Mouse (Mus musculus): ENCODE measurements around the gene Aimp1.

The Aimp1 gene

DNA sequence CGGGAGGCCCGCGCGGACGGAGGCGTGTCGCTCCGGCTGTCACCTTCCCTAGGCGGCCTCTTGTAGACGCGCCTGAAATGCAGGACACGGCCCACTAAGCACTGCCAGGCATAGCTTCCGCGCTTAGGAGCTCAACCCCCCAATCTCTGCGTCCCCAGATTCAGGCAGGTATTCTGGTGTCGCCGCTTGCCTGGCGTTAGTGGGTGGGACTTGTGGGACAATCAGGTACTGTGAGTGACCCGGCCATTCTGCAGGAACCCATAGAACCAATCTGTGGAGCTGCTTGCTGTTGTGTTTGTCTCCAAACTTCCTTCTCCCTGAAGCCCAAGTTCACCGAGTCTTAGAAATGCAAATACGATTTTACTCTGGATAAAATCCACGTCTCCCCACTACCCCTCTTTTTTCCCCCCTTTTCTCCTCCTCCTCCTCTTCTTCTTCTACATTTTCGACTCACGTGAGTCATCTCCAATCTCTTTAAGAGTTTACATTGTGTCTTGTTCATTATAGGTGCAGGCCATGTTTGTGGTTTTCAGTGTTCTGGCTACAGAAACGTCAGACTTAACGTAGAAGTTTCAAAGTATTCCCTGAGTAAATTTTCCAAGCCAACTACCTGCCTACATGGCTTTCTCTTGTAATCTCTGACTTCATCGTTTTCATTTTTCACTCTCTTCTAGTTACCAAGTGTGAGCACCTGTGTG lies at the start of gene Aimp1:
Gene Aimp1 (minus strand): TSS at position 140 of the 698 bp plus-strand sequence.
- DNase-seq = no peak

DNA sequence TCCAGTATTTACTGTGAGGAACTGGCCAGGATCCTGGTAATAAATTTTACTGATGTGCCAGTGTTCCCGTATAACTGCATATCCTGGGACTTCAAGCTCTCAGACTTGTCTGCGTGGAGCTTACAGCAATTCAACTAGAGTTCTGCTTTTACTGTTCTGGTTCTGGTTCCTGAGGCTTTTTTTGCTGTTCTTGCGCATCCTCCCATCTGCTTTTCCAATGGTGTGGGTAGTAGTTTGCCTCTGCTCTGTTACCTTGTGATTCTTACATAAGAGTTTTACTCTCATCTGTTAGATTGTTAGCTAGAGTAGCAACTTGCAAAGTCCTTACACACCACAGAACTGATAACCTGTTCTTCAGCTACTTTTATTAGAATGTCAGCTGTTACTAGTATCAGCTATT lies 40.2 kb upstream of the Aimp1 start:
- no peak for DNase-seq

DNA sequence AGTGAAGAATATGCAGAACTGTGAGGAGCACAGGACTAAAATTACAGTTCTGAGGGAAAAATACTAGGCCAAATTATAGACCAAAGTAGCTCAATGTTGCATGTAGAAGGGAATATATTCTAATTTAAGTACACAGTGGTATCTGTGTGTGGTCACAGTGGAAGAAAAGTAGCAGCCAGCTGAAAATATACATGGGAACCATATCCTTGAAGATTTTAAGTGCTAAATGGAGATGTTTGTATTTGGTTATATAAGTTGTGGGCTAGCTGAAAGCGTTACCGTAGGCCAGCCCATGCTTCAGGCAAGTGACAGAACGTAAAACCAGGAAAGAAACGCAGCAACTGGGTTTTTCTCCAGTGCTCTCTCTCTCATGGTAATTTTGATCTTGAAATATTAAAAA lies 33.1 kb upstream of the Aimp1 start:
- DNase-seq = no peak

DNA sequence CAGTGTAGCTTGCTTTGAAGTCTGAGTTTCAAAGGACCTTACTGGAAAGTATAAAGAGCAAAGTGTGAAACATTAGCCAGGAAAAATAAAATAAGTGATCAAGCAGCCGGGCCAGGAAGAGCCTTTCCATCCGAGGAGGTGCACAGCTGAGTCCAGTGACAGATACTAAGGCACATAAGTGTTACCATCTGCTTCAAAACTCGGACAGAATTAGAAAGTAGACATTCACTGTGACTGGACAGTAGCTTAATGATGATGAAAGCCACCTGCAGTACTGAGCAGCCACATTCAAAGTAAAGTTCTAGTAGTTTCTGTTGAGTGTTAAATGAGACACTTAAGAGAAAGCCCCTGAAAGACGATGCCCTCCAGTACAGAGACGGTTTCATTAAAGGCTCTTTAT lies 29.7 kb upstream of the Aimp1 start:
- peak; percentile 10 for DNase-seq

DNA sequence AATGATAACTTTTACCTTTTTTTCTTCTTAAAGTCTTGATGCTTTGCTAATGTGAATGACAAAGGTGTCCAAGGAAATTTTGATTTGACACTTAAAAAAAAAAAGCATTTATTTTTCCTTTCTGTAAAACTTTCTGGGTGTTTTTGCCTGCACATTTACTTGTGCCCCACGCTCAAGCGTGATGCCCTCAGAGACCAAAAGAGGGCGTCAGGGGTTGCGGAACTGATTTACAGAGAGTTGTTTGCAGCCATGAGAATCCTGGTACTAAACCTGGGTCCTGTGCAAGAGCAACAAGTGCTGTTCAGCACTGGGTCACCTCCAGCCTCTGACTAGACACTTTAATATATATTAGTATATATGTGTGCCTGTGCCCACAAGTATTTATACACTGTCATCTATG lies 22.8 kb upstream of the Aimp1 start:
- DNase-seq = no peak

DNA sequence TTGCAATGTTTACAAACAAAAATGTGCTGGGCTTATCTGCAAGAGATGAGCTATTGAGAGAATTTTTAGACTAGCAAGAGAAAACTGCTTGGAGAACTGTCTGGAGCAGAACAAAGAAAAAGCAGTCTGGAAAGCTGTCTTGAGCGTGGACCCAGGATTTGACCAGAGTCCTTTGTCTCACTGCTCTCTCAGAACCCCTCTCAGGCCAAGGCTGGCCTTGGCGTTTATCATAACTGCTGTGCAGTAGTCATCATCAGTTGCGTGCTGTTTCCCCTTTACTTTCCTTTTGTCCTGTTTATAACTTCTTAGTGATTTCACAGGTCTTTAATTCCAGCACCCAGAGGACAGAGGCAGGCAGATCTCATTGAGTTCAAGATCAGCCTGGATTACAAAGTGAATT lies 20.0 kb upstream of the Aimp1 start:
- DNase-seq = no peak

DNA sequence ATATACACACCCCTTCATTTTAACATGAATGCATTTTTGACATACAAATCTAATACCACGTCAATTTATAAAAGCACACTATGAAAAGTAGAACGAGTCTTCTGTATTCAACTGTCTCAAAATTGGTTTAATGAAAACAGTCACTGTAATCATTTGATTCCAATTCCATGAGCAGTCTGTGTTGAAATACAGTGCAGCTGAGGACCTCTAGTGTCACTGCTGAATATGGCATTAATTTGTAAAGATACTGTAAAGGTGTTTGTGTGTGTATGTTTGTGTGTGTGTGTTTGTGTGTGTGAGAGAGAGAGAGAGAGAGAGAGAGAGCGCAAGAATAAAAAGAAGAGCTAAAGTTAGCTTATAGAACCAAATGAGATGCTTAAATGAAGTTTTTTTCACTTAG lies 17.2 kb upstream of the Aimp1 start:
- DNase-seq = peak; percentile 17

DNA sequence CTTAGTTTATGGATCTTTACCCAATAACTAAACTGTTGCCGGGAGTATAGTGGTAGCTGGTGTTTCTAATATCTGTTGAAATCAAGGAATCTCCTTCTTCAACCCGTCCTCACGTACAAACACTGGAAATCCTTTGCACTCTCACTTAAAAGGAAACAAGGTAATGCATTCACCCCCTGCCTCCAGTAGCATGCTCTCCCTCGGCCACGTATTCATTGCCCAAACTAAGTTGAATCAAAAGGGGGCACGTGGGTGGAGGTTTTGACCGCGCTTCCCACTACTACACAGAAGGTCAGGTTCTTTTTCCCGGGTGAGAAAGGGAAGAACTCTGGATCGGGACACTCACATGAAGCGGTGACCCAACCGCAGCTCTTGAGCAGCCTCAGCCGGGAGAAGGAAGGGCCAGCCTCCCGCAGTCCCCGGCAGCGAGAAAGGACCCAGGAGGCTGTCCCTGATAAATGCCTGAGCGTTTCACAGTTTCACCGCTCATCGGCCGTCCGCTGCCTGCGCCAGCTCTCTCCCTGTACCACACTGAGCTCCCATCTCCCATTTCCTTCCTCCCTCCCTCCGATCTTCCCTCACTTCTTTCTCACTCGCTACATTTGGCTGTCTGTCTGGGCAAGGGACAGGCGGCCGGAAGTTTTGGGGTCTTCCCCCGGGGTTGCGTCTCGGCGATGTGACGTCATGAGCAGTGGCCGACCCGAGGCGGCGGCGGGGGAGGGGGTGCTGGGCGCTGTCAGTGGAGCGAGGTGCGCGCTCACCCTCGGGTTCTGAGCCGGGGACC lies 531 bp downstream of the Aimp1 start, which contains the start of gene Tbck:
Gene Tbck (plus strand): TSS at position 698 of the 784 bp plus-strand sequence.
- peak; percentile 95 for DNase-seq

DNA sequence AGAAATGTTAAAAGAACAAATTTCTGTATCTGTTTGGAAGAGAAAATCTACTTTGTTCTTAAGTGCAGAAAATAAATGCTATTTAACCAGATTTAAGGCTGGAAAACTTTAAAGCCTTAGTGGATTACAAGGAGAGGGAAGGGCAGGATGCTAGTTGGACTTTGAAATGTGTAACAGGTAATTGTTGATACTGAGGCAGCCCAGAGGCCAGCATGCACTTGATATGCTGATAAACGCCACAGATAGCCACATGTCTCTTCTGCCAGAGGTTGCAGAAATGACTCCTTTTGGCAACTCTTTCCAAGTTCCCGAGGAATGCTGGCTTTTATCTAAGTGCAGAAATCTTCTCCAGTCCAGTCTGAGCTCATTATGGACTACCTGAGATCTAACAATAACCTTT lies 6.7 kb downstream of the Aimp1 start:
- DNase-seq = no peak

DNA sequence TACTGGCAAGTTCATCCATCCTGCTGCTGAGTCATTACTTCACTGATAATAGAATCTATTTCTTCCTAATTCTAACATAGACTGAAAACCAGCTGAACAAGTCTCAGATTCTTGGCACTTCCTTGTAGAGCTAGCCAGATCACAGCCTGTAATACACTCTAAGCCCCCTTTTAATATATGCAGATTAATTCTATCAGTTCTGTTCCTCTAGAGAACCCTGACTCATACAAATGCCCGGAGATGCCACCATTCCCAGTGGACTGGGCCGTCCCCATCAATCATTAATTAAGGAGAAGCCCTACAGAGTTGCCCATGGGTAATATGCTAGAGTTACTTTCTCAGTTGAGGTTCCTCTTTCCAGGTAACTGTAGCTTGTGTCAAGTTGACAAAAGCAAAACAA lies 28.2 kb downstream of the Aimp1 start:
- DNase-seq = no peak

DNA sequence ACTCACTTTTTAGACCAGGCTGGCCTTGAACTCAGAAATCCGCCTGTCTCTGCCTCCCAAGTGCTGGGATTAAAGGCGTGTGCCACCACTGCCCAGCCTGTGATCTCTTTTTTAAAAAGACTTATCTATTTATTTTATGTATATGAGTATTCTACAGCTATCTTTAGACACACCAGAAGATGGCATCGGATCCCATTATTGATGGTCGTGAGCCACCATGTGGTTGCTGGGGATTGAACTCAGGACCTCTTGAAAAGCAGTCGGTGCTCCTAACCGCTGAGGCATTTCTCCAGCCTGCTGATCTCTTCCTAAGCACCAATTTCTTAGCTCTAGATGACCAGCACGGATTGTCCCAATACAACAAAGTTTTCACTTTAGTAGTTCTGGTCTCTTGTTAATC lies 30.2 kb downstream of the Aimp1 start:
- no peak for DNase-seq

DNA sequence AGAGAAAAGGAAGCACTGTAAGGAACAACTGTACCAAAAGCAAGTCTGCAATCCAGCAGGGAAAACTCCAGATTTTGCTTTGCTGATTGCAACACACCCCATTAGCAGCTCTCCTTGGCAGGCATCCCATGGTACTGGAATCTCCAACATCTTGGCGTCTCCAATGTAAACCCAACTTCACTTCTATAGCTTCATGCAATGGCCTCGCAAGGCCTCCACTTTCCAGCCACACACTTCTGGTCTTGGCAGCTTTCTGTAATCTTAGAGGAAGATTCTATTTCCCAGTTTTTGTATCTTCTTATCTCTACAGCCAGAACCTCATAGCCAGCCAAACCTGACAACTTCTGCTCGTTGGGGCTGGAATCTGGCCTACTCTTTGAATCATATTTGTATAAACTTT lies 32.4 kb downstream of the Aimp1 start:
- no peak for DNase-seq

DNA sequence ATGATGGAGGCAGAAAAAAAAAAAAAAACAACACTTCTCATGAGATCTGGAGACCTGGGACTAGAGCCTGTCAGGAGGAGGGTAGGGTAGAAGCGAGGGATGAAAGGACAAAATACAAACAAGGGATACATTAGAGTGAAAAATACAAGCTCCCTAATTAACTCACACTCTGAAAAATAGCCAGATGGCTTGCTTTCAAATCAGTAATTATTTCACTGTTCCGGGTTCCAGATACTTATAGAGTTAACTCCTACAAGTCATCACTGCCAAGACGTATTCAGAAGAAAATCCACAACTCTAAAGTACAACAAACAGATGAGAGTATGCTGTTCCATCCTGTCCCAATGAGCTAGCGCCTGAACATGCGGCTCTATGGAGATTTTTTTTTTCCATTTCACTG lies 34.0 kb downstream of the Aimp1 start:
- no peak for DNase-seq

DNA sequence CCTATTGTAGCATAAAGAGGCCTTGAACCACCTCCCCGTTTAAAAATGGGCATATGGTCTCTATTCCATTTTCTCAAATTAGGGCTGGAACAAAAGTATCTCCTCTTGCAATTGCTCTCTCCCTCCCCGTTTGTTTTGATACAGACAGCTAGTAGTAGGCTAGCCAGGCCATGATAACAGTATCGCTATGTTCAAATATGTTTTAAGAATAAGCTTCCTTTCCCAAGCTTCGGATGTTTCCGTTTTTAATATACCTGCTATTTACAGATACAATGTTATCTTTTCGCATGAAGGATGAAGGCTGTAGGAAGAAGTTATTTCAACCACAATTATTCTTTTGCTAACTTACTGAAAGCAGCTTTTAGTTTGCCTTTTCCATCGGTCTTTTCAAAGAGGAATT lies 34.8 kb downstream of the Aimp1 start:
- DNase-seq = no peak

DNA sequence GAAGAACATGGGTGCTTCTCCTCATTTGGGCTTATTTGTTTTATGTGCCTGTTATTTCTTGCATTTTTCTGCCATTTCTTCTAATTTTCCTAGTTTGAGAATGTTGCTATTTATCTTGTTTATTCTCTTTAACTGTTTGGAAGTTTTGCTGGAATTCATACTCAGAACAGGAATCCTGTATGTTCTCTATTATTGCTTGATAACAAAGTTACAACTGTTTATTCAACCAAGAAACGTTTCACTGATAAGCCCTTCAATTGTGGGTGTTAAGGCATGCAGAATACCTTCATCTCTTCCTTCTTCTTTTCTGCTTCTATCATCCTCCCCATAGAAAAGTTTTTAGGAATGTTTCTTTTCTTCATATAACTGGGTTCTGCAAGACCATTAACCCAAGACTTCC lies 37.4 kb downstream of the Aimp1 start:
- no peak for DNase-seq

DNA sequence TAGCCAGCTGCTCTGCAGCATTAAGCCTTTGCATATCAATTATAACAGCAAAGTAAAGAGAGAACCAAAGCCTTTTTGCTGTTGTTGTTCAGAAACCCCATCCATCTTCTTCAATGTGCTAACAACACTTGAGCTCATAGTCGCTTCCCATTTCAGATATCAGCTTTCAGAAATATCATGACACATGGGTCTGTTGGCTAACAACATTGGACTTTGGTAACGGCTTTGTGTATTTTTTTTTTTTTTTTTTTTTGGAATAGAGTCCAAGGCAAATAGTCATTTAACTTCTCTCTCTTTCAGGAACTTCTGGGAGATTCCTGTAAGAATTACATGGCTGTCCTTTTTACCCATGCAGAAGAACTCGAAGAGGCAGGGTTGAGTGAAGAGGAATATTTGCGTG lies 40.1 kb downstream of the Aimp1 start:
- no peak for DNase-seq

DNA sequence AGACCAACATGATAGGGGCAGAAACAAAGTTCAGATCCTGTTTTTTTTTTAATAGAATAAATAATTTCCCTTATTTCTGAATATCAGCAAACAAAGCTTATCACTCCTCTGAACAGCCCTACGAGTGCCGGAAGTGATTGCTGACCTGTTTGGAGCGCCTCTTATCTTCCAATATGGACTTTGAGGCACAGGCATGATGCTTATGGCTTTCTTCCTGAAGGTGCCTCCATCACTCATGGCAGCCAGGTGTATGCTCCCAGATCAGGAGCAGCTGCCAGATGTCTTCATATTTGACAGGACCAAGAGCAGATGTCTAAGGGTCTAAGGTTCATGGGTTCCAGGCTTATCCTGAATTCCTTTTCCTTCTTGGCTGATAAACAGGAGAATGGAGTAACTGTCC lies 47.1 kb downstream of the Aimp1 start:
- no peak for DNase-seq

DNA sequence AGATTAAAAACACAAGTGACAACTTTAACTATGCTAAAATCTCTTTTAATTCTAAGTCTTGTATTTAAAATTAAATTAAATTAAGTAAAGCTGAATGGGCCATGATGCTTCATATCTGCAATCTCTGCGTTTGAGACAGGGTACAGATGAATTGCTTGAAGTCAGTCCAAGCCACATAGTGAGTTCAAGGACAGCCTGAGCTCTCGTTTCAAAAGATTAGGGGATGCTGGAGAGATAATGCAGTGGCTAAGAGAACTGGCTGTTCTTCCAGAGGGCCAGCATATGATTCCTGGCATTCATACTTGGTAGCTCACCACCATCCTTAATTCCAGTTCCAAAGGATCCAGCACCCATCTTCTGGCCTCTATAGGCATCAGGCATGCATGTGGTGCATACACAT lies 50.9 kb downstream of the Aimp1 start:
- no peak for DNase-seq

DNA sequence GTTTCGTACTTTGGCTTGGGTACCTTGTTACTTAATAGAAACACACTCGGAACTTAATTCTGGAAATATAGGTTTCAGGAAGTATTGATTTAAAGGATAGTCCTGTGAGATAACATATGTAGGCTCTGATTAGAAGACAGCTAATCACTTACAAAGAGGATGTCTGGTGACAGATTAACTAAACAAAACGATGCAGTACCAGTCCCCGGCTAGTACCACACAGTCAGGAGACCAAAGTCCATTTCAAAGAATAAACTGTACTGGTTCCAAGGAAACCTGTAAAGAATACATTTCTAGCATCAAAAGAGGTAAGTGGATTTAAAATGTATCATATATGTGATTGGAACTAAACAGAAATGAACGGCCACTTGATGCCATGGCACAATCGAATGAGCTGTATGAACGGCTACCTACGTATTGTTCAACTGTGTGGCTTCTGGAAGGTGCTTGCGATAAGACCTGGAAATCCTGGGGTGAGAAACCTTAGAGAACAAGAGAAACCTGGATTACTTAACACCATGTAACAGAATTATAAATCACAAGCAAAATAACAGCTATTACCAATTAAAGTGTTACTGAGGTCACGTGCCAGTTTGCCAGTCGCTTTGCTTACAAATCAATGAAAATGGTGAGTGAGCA lies 54.5 kb downstream of the Aimp1 start, which contains the start of gene Gimd1:
Gene Gimd1 (plus strand): TSS at position 220 of the 639 bp plus-strand sequence.
- DNase-seq = peak; percentile 12

DNA sequence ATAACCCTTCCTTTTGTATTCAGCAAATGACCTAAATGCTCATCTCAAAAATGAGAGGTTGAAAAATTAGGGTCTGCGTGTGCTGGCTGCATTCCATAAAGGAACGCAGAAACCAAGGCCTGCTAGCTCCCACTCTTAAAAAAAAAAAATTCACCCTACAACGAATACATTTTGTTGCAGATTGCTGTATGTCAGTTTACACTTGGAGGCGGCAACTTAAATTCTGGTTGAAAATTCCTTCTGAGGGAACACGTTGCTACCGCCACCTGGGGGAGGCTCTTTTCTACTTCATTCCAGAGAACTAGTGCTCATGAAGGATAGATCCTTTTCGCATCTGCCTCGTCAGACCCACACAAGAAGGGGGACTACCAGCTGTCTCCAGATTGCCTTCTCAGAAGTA lies 55.4 kb downstream of the Aimp1 start:
- no peak for DNase-seq
